Mouse (Mus musculus): ENCODE measurements around the gene Srrm2.
"Not testable (repeated sequence)": the region's sequence is repeated elsewhere in the genome, so short reads cannot be mapped to it uniquely, and the experiment has no call there.

DNA sequence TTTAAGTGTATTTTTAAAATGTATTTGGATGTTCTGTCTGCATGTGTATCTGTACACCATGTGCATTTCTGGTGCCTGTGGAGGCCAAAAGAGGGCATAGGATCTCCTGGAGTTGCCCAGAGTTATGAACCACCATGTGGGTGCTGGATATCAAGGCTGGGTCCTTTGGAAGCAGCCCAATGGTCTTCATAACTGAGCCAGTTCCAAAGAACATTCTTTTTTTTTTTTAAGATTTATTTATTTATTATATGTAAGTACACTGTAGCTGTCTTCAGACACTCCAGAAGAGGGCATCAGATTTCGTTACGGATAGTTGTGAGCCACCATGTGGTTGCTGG, 18.1 kb upstream of the Srrm2 start:
- not testable (repeated sequence) for TF ChIP-seq CTCF (conservative IDR thresholded peaks at IDR 0.05 in 1 of 2, IDR thresholded peaks at IDR 0.05 in 1 of 2; ENCODE audit: low read depth in 2 of 2, low read length in 2 of 2); MXI1 (IDR thresholded peaks at IDR 0.05; ENCODE audit: low read depth, low read length); POLR2A (IDR thresholded peaks at IDR 0.05; ENCODE audit: low read depth, low read length); USF1 (IDR thresholded peaks at IDR 0.05; ENCODE audit: low read depth, low read length); EP300 (IDR thresholded peaks at IDR 0.05; ENCODE audit: low read length); KAT2A (IDR thresholded peaks at IDR 0.05; ENCODE audit: insufficient replicate concordance, low read length); MEF2A (IDR thresholded peaks at IDR 0.05; ENCODE audit: borderline replicate concordance, low read depth, low read length)

Data from CH12.LX (cell line).